Mouse (Mus musculus): ENCODE data around the gene Crcp.

The Crcp gene

DNA sequence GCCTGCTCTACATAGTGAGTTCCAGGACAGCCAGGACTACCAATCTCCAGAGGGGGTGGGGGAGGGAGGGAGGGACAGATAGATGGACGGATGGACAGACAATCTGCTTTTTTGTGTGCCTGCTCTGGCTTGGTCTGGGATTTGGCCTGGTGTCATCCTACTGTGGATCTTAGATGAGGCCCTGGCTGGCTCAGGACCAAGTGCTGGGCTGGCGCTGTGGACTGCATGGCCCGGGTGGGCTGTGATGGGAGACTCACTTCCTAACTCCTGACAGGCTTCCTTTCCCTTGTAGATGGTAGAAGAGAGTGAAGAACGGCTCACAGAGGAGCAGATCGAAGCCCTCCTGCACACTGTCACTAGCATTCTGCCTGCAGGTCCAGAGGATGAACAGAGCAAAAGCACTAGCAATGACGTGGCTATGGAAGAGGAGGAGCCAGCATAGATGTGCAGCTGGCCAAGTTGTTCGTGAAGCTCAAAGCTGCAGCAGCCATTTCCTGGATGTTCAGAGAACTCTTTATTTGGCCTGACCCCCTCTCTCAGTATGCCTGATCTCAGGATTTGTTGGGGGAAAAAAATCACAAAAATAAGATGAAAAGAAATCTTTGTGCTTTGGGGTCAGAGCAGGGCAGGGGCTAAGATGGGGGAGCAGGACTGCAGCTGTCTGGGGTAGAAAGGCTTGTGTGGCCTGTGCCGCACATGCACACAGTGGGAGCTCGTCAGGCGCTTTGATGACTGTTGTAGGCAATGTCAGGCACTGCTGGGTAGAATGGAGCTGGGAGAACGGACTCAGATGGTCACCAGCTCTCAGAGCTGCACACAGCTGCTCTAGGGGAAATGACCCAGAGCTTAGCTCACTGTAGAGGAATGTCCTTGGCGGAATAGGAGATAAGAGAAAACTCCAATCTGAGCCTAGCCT is 30.6 kb downstream of the Crcp start:
- DNase-seq (ENCODE audit: low spot score): no peak

GRCm38 (mm10) chr5:130060329-130060665 is 31.2 kb downstream of the Crcp start:
- no peak for DNase-seq (ENCODE audit: low spot score)

DNA sequence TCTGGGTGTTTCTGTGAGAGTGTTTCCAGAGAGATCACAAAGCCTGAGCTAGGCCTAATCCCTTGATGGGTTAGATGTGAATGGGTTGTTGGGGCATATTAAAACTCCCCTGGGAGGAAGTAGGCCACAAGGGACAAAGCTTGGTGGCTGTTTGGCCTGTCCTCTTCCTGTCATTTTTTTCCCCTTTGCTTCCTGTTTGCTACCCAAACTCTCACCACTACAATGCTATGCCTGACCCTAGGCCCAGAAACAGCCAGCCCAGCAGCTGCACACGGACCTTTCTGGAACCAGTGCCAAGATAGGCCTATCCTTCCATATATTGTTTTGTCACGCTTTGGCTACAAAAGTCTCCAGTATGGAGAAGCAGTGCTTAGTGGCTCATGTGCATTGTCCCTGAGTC is 33.0 kb downstream of the Crcp start:
- no peak for DNase-seq (ENCODE audit: low spot score)

GRCm38 (mm10) chr5:130063760-130064159 is 34.7 kb downstream of the Crcp start:
- no peak for DNase-seq (ENCODE audit: low spot score)

- no peak for DNase-seq (ENCODE audit: low spot score)
Measured at GRCm38 (mm10) chr5:130065579-130065978, 36.5 kb downstream of the Crcp start.

- DNase-seq (ENCODE audit: low spot score): no peak
Measured at GRCm38 (mm10) chr5:130067841-130068264, 38.8 kb downstream of the Crcp start.

GRCm38 (mm10) chr5:130073026-130073425 is 43.9 kb downstream of the Crcp start, which contains the start of gene Tpst1:
Gene Tpst1 (plus strand): TSS chr5:130073326.
- DNase-seq (ENCODE audit: low spot score): no peak

- DNase-seq (ENCODE audit: low spot score): no peak
Measured at GRCm38 (mm10) chr5:130074491-130074890, 45.4 kb downstream of the Crcp start.

GRCm38 (mm10) chr5:130076396-130076795 is 47.3 kb downstream of the Crcp start:
- no peak for DNase-seq (ENCODE audit: low spot score)

DNA sequence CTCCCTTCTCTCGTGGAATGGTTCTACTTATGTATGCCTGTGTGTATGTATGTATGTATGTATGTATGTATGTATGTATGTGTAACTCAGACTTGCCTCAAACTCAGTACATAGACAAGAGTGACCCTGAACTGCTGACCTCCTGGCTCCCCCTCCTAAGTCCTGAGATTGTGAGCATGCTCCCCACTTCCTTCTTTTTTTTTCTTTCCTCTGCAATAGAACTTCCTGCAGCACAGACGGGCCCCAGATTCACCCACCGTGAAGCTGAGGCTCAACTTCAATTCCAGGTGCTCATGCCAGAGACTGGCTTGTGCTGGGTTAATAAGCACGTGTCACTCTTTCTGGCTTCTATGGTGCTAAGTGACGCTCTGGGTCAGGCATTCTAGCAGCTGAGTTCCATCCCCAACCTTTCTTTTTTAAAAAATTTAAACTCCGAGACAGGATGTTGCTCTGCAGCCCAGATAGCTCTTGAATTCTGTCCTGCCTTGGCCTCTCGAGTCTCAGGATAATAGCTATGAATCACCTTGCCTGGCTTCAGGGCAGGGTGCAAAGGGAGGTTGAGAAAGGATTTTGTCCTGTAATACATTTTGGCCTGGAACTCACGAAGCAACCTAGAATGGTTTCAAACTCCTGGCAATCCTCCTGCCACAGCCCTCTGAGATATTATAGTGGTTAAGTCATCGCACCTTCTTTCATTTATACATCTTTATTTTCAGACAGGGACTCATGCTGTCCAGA is 49.2 kb downstream of the Crcp start:
- DNase-seq (ENCODE audit: low spot score): no peak

- DNase-seq (ENCODE audit: low spot score): no peak
Measured at GRCm38 (mm10) chr5:130078834-130079156, 49.7 kb downstream of the Crcp start.

DNA sequence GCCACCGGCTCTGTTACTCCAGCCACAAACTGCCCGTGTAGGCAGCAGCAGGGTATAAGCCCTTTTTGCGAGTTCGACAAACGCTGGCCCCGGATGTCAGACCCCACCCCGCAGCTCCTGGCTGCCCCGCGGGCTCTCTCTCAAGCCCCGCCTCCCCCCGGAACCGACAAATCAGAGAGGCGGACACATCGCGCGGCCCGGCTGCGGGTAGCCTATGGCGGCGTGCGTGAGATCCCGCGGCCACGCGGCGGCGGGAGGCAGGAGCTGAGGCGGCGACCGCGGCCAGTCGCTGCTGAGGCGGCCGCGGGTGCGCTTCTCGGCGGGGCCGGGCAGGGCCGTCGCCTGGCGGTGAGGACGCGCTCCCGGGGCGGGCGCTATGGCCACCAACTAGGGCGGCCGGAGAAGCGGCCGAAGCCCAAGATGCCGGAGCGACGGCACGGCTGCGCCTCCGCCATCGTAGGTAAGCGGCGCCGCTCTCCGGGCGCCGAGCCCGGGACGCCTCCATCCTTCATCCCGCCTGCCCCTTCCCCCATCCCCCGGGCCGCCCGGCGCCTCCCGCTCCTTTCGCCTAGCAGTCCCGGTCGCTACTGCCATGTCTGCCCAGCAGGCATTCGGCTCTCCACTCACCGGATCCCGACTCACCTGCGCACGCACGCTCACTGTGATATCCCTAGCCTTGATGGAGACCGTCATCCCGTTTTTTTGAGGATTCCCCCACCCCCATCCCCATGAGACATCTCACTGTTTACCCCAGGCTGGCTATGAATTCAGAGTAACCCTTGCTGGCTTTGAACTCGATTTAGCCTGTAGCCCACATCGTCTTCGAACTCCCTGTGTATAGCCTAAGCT is 50.3 kb downstream of the Crcp start:
- DNase-seq (ENCODE audit: low spot score): peak; percentile 99

DNA sequence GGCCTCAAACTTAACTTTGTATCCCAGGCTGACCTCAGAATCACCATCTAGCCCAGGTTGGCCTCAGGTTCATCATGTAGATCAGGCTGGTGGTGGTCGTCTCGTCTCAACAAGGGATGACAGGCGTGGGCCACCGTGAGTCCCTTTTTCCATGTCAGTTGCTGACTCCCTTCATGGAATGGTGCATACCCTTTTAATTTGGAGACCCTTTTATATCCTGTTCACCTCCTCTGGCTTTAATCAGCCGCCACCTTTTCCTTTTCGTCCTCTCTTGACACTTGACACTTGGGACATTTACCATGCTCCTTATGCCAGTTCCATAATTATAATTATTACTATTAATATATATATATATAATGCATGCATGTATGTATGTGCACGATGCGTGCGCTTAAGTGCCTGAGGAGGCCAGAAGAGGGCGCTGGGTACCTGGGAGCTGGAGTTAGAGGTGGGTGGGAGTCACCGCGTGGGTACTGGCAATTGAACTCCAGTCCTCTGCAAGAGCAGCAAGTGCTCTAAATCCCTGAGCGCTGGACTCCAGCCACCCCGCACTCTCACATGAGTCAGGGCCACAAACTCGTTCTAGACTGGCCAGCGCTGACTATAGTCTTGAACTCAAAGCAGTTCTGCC is 51.1 kb downstream of the Crcp start:
- no peak for DNase-seq (ENCODE audit: low spot score)

DNA sequence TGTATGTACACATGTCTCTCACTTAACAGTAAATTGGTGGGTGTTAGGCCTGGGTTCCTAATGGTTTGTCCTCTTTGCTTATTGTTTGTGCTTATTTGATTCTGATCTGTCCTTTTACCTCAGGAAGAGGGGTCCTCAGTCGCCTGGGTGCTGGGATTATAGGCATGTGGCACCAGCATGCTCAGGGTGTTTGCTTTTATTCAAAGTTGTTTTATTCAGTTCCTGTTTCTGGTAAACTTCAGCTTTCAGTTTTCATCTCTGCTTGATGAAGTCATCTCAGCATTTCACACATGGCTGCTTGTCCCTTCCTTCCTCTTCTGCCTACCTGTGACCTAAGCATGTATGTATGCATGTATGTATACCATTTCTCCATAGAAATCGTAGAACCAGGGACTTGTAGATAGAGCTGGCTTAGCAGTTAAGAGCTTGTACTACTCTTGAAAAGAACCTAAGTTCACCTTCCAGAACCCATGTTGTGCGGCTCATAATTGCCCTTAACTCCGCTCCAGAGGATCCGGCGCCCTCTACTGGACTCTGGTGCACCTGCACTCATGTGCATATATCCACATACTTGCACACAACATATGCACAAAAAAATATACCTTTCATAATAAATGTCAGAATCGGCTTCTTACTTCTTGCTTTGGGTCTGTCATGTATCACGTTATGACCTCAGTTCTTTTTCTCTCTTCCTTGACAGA is 52.2 kb downstream of the Crcp start:
- no peak for DNase-seq (ENCODE audit: low spot score)

GRCm38 (mm10) chr5:130082431-130082830 is 53.3 kb downstream of the Crcp start:
- no peak for DNase-seq (ENCODE audit: low spot score)

- DNase-seq (ENCODE audit: low spot score): no peak
Measured at GRCm38 (mm10) chr5:130084271-130084670, 55.2 kb downstream of the Crcp start.

- DNase-seq (ENCODE audit: low spot score): no peak
Measured at GRCm38 (mm10) chr5:130088008-130088407, 58.9 kb downstream of the Crcp start.

- DNase-seq (ENCODE audit: low spot score): no peak
Measured at GRCm38 (mm10) chr5:130088612-130089011, 59.5 kb downstream of the Crcp start.

DNA sequence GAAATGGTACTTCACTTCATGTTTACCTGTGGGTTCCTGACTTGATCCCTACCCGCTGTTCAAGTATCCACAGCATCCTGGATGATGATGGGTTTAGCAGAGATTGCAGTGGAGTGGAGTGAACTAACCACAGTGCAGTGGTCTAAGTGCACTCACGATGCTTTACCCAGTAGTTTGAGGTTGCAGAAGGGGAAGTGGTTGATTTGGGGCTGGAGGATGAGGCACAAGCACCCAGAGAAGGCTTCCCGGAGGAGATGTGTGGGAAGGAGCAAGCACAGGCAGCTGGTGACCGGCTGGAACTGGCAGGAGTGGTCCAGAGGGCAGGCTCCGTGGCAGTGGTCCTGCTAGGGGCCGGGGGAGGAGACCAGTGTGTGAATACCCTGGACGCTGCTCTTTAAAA is 60.1 kb downstream of the Crcp start:
- DNase-seq (ENCODE audit: low spot score): no peak

- no peak for DNase-seq (ENCODE audit: low spot score)
Measured at GRCm38 (mm10) chr5:130089626-130090393, 60.7 kb downstream of the Crcp start.

DNA sequence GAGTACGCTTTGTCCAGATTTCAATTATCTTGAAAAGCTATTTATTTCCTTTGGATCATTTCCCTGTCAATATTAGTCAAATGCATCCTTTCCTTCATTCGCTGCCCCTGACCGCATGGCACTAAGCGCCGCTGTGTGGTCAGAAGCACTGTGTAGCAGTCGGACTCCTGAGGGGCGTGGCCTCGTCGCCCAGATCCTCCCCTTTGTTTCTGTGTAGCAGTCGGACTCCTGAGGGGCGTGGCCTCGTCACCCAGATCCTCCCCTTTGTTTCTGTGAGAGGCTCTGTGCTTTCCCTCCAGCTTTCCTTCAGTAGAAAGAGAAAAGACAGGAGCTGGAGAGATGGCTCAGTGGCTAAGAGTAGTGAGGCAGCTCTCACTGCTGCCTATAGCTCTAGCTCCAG is 67.7 kb downstream of the Crcp start:
- DNase-seq (ENCODE audit: low spot score): no peak
